Mouse (Mus musculus) embryonic facial prominence, embryonic 15.5 days (tissue): ENCODE results near the gene Tmem156. TPM values are rescaled to one million over a fixed set of nuclear protein-coding genes. Genes with fewer than 3 reads are reported as not detected.

Experiments used
- ATAC-seq: fragments of 200-750 bp; cut with Nextera tagmentation; 2 replicates; pipeline ENCODE4 v1.8.0; 2017; ENCODE audit warnings: low read depth, moderate TSS enrichment; ENCODE audit not compliant: insufficient number of reproducible peaks, low FRiP score, low TSS enrichment
- H3K27ac ChIP-seq: fragments of 300-500 bp; sonication (generic); replicated peaks from 2 replicates; pipeline ENCODE4 v1.5.1; 2015; ENCODE audit warnings: mild to moderate bottlenecking, inconsistent platforms
- H3K27me3 ChIP-seq: fragments of 300-500 bp; sonication (generic); 2 replicates; pipeline ENCODE4 v1.6.1; 2015; ENCODE audit warnings: inconsistent platforms
- H3K36me3 ChIP-seq: fragments of 300-500 bp; sonication (generic); 2 replicates; pipeline ENCODE4 v1.6.1; 2015; ENCODE audit warnings: mild to moderate bottlenecking, inconsistent platforms
- H3K4me1 ChIP-seq: fragments of 300-500 bp; sonication (generic); 2 replicates; pipeline ENCODE4 v1.6.1; 2015; ENCODE audit warnings: inconsistent platforms
- H3K4me2 ChIP-seq: fragments of 300-500 bp; sonication (generic); replicated peaks from 2 replicates; pipeline ENCODE4 v1.6.1; 2015; ENCODE audit warnings: mild to moderate bottlenecking, inconsistent platforms
- H3K4me3 ChIP-seq: fragments of 300-500 bp; sonication (generic); replicated peaks from 2 replicates; pipeline ENCODE4 v1.5.1; 2015; ENCODE audit warnings: mild to moderate bottlenecking, inconsistent platforms
- H3K9ac ChIP-seq: fragments of 300-500 bp; sonication (generic); 2 replicates; pipeline ENCODE4 v1.6.1; 2015; ENCODE audit warnings: inconsistent platforms
- H3K9me3 ChIP-seq: fragments of 300-500 bp; sonication (generic); replicated peaks from 2 replicates; pipeline ENCODE4 v1.6.1; 2016; ENCODE audit warnings: inconsistent platforms
- WGBS: fragments of 180-500 bp; shearing (Covaris S2); methylation state at CpG from one replicate; pipeline ENCODE4 v1.1.7; 2015; 5-methylcytosine and 5-hydroxymethylcytosine counted together
- polyA plus RNA-seq: library from polyadenylated mRNA; unstranded; fragments of >200 nt; fragmentation: Nextera tagmentation; extraction: Ambion mirVana; gene quantifications from 2 replicates; pipeline ENCODE4 v1.2.1, GENCODE M21; 2015

Tmem156 gene
- polyA plus RNA-seq, 1 experiment from 2014 or later: 0.94 TPM

DNA sequence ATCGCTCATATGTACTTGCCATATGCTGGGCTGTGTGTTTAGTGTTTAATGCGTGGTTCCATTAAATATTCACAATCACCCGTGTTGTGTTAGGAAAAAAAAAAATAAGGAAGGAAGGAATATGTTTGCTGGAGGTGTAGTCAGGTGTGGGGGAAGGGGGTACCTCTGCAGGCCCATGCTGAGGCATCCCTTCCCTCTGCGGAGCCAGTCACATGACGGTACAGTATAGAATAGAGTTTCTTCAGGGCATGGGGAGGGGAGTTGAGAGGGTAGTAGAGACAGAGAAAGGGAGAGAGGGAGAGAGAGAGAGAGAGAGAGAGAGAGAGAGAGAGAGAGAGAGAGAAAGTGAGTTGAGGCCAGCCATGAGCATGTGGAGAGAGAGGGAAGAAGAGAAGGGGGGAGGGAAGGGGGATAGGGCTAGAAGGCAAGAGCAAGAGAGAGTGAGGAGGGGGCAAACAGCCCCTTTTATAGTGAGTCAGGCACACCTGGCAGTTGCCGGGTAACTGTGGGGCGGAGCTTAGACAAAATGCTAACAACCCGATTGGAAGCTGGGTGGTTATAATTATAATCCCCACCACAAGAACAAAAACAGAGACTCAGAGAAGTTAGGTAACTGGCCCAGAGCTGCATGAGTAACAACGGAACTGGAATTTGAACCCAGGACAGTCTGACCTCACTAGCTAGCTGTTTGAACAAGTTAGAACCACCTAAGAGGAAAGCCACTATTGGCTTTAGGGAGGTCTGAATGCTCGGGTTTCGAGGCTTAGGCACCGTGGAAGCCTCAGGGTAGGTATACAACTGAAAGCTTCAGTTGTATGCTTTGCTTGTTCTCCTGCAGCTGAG, 45.3 kb downstream of the Tmem156 start:
- 55% methylated on average over 12 of the region's 12 CpGs for WGBS
- H3K9ac ChIP-seq: no peak overlapping the region
- 0 out of 2 replicates have a peak, but pooled peaks cover 5% of the 10 kb centered on the region for H3K4me1 ChIP-seq
- no peak for ATAC-seq
- no peaks in the 10 kb centered on the region for H3K27me3 ChIP-seq
- no peak overlapping the region for H3K27ac ChIP-seq
- H3K9me3 ChIP-seq: no peaks in the 10 kb centered on the region
- no peak overlapping the region for H3K4me2 ChIP-seq
- H3K36me3 ChIP-seq: no peaks in the 10 kb centered on the region
- H3K4me3 ChIP-seq: no peak overlapping the region

- 0 out of 2 replicates have a peak, but pooled peaks cover 5% of the 10 kb centered on the region for H3K4me1 ChIP-seq
- H3K9ac ChIP-seq: no peak overlapping the region
- WGBS: 75% methylated on average over 6 of the region's 6 CpGs
- no peak overlapping the region for H3K27ac ChIP-seq
- no peaks in the 10 kb centered on the region for H3K36me3 ChIP-seq
- no peaks in the 10 kb centered on the region for H3K9me3 ChIP-seq
- no peak overlapping the region for H3K4me2 ChIP-seq
- ATAC-seq: no peak
- H3K27me3 ChIP-seq: no peaks in the 10 kb centered on the region
- no peak overlapping the region for H3K4me3 ChIP-seq
Measured at GRCm38 (mm10) chr5:65045642-65046370, 46.1 kb downstream of the Tmem156 start.

GRCm38 (mm10) chr5:65043407-65043895, 48.5 kb downstream of the Tmem156 start:
- no peaks in the 10 kb centered on the region for H3K36me3 ChIP-seq
- H3K4me1 ChIP-seq: 0 out of 2 replicates have a peak, but pooled peaks cover 10% of the 10 kb centered on the region
- no peak overlapping the region for H3K4me3 ChIP-seq
- H3K9me3 ChIP-seq: no peaks in the 10 kb centered on the region
- WGBS: 71% methylated on average over 11 of the region's 11 CpGs
- ATAC-seq: no peak
- no peak overlapping the region for H3K9ac ChIP-seq
- no peaks in the 10 kb centered on the region for H3K27me3 ChIP-seq
- no peak overlapping the region for H3K27ac ChIP-seq
- no peak overlapping the region for H3K4me2 ChIP-seq

DNA sequence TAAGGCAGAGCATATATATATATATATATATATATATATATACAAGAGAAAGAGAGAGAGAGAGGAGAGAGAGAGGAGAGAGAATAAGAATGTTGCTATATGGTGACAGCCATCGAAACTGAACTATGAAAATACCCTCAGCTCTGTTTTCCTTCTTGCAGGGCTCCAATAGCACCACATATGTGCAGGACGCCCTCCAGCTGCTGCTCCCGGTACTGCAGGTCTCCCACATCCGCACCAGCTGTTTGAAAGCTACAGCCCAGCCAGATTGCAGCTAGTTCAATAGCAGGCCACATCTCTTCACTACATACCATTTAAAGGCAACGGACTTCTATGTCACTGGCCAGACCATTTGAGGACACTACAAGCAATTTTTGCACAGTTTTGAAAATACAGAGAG, 51.5 kb downstream of the Tmem156 start:
- no peaks in the 10 kb centered on the region for H3K27me3 ChIP-seq
- H3K9me3 ChIP-seq: no peaks in the 10 kb centered on the region
- H3K36me3 ChIP-seq: peaks cover 15% of the 10 kb centered on the region; the same call in 1 of the 2 replicates
- H3K9ac ChIP-seq: no peak overlapping the region
- 0 out of 2 replicates have a peak, but pooled peaks cover 6% of the 10 kb centered on the region for H3K4me1 ChIP-seq
- ATAC-seq: no peak
- 69% methylated on average over 5 of the region's 5 CpGs for WGBS
- no peak overlapping the region for H3K4me2 ChIP-seq
- no peak overlapping the region for H3K4me3 ChIP-seq
- H3K27ac ChIP-seq: no peak overlapping the region

DNA sequence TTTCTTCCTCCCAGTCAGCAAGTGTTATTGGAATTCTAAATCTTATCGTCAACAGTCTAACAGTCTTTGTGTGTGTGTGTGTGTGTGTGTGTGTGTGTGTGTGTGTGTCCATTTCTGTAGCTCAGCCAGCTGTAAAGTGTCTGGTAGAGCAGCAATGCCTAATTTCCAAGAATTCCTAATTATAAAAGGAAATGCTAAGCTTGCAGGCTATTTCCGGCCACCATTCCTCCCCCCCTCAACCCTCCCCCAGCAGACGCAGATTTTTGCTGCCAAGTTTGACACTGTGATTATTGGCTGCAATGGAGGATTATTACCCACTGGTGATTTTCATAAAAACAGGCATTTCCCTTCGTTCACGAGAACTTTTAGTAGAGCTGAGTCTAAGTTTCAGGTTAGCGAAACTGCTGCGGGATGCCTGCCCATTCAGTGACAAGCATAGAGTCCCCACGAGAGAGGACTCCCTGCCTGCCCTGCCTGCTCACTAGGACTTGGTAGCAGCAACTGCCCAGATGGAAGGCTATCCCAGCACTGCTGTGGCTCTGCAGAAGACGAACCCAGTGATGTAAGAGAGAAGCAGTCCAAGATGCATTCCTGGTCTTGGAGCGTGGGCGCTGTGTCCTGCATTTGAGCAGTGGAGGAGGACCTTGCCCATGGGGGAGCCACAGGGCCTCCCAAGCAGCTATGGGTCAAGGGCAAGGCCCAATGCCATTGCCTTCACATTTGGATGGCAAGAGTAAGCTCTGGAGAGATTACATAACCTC, 52.9 kb downstream of the Tmem156 start:
- no peak overlapping the region for H3K9ac ChIP-seq
- no peak overlapping the region; the same call in 1 of the 2 replicates for H3K27ac ChIP-seq
- H3K36me3 ChIP-seq: peaks cover 26% of the 10 kb centered on the region
- 55% methylated on average over 11 of the region's 11 CpGs for WGBS
- H3K4me1 ChIP-seq: 0 out of 2 replicates have a peak, but pooled peaks cover 6% of the 10 kb centered on the region
- no peak for ATAC-seq
- no peak overlapping the region for H3K4me2 ChIP-seq
- H3K9me3 ChIP-seq: no peaks in the 10 kb centered on the region
- no peaks in the 10 kb centered on the region for H3K27me3 ChIP-seq
- no peak overlapping the region for H3K4me3 ChIP-seq

DNA sequence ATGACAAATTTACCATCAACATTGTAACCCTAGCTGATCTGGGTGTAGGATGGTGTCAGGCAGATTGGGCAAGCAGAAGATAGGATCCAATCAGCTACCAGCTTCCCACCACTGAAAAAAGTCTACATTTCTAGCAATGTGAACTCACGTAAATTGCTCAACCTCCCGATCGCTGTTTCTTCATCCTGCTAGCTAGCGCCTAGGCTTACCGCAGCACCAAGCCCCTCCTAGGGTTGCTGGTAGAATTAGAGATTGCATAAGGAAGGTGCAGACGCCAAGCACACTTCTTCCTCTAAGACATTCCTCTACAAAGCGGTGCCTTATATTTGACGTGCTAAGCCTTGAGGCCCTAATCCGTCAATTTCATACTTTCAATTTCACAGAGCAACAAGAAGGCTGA, 53.6 kb downstream of the Tmem156 start:
- H3K4me1 ChIP-seq: 0 out of 2 replicates have a peak, but pooled peaks cover 6% of the 10 kb centered on the region
- H3K4me3 ChIP-seq: no peak overlapping the region
- no peak overlapping the region for H3K4me2 ChIP-seq
- ATAC-seq: no peak
- H3K27me3 ChIP-seq: no peaks in the 10 kb centered on the region
- H3K9ac ChIP-seq: no peak overlapping the region
- H3K36me3 ChIP-seq: peaks cover 33% of the 10 kb centered on the region
- no peaks in the 10 kb centered on the region for H3K9me3 ChIP-seq
- WGBS: 58% methylated on average over 9 of the region's 9 CpGs
- no peak overlapping the region for H3K27ac ChIP-seq

GRCm38 (mm10) chr5:65036597-65036996, 55.3 kb downstream of the Tmem156 start:
- Histone ChIP-seq H3K9me3 (no peaks in the 10 kb centered on the region), H3K9ac (no peak overlapping the region), H3K4me1 (0 out of 2 replicates have a peak, but pooled peaks cover 6% of the 10 kb centered on the region), H3K27ac (no peak overlapping the region), H3K27me3 (no peaks in the 10 kb centered on the region), H3K4me3 (no peak overlapping the region), H3K36me3 (peaks cover 33% of the 10 kb centered on the region), H3K4me2 (no peak overlapping the region)
- no peak for ATAC-seq
- 74% methylated on average over 13 of the region's 13 CpGs for WGBS

DNA sequence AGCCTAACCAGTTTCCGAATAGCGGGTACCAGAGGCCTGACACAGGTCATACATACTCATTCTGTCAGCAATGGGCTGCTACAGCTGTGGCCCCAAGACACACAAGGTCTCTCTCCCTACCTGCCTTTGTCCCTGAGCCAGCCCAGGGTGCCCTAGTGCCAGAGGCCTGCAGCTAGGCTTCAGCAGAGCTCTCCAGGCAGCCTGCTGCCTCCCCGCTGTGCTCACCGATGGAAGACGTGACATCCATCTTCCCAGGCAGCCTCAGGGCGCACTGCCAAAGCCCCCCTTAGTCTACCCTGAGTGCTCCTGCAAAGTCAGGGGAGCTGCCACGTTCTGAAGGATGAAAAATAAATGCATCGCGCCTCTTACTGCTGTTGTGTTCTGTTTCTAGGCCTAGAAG, 63.9 kb downstream of the Tmem156 start:
- no peaks in the 10 kb centered on the region for H3K27me3 ChIP-seq
- 39% methylated on average over 9 of the region's 9 CpGs for WGBS

DNA sequence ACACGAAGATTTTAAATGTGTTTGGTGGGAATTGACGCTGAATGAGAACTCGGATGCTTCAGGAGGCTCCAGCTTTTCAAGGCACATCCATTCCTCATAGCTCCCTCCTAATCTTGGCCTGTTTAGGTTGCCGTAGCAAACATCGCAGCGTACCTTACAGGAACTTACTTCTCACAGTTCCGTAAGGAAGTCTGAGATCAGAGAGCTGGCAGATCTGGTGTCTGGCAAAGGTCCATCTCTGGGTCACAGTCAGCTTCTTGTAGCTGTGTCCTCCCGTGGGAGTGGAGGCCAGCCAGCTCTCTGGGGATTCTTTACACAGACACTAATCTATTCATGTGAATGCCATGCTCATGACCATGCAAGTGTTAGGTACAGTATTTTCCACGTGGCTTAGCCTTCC, 65.2 kb downstream of the Tmem156 start:
- H3K27ac ChIP-seq: no peak overlapping the region
- H3K4me2 ChIP-seq: no peak overlapping the region
- no peak overlapping the region for H3K9ac ChIP-seq
- H3K27me3 ChIP-seq: no peaks in the 10 kb centered on the region
- WGBS: 72% methylated on average over 9 of the region's 9 CpGs
- peaks cover 42% of the 10 kb centered on the region for H3K36me3 ChIP-seq
- 0 out of 2 replicates have a peak, but pooled peaks cover 3% of the 10 kb centered on the region for H3K4me1 ChIP-seq
- no peak overlapping the region for H3K4me3 ChIP-seq
- ATAC-seq: no peak
- H3K9me3 ChIP-seq: no peaks in the 10 kb centered on the region

More for the DNA sequence above, 63.9 kb downstream of the Tmem156 start:
- peaks cover 32% of the 10 kb centered on the region for H3K36me3 ChIP-seq
- no peak overlapping the region for H3K4me3 ChIP-seq
- no peak for ATAC-seq
- no peaks in the 10 kb centered on the region for H3K9me3 ChIP-seq
- H3K9ac ChIP-seq: no peak overlapping the region
- no peak overlapping the region for H3K27ac ChIP-seq
- no peak overlapping the region for H3K4me2 ChIP-seq
- H3K4me1 ChIP-seq: 0 out of 2 replicates have a peak, but pooled peaks cover 3% of the 10 kb centered on the region

GRCm38 (mm10) chr5:65025916-65026315, 66.0 kb downstream of the Tmem156 start:
- Histone ChIP-seq H3K4me2 (no peak overlapping the region), H3K27ac (no peak overlapping the region), H3K9me3 (no peaks in the 10 kb centered on the region), H3K4me1 (0 out of 2 replicates have a peak, but pooled peaks cover 3% of the 10 kb centered on the region), H3K36me3 (peaks cover 39% of the 10 kb centered on the region), H3K27me3 (no peaks in the 10 kb centered on the region), H3K4me3 (no peak overlapping the region), H3K9ac (no peak overlapping the region)
- 51% methylated on average over 6 of the region's 6 CpGs for whole genome bisulfite sequencing
- ATAC-seq: no peak
